Mouse (Mus musculus) liver, adult 2 months (tissue): ENCODE data around the gene Map1s. TPM values are rescaled to one million over a fixed set of nuclear protein-coding genes. Genes with fewer than 3 reads are reported as not detected.

Experiments
- DNase-seq: peaks from one replicate; pipeline ENCODE4 v3.0.0-alpha.2; 2011; ENCODE audit warnings: low read depth, low spot score; ENCODE audit errors: extremely low read depth
- H3K27ac ChIP-seq: fragments of 200-500 bp; replicated peaks from 2 replicates; pipeline ENCODE4 v1.5.1; 2012; ENCODE audit warnings: low read depth, mild to moderate bottlenecking, control low read depth, inconsistent platforms, low read length; ENCODE audit not compliant: insufficient read depth
- H3K27me3 ChIP-seq: fragments of 200-500 bp; 2 replicates; pipeline ENCODE4 v1.6.1; 2012; ENCODE audit warnings: mild to moderate bottlenecking, moderate library complexity, low read length, inconsistent platforms; ENCODE audit not compliant: control insufficient read depth, insufficient read depth
- H3K36me3 ChIP-seq: fragments of 200-500 bp; 2 replicates; pipeline ENCODE4 v1.6.1; 2012; ENCODE audit warnings: low read length, inconsistent platforms; ENCODE audit not compliant: control insufficient read depth, insufficient read depth
- H3K4me1 ChIP-seq: fragments of 200-500 bp; 2 replicates; pipeline ENCODE4 v1.6.1; 2011; ENCODE audit warnings: low read length; ENCODE audit not compliant: control insufficient read depth, insufficient read depth
- H3K4me3 ChIP-seq: fragments of 200-500 bp; 2 replicates; pipeline ENCODE4 v1.5.1; 2011; ENCODE audit warnings: low read depth, mild to moderate bottlenecking, control low read depth, low read length, moderate library complexity; ENCODE audit not compliant: insufficient read depth
- H3K79me2 ChIP-seq: fragments of 200-500 bp; 2 replicates; pipeline ENCODE4 v1.6.1; 2012; ENCODE audit warnings: inconsistent platforms, mild to moderate bottlenecking, low read length, moderate library complexity; ENCODE audit not compliant: control insufficient read depth, insufficient read depth
- H3K9ac ChIP-seq: fragments of 200-500 bp; 2 replicates; pipeline ENCODE4 v1.6.1; 2012; ENCODE audit warnings: low read depth, mild to moderate bottlenecking, control low read depth, inconsistent platforms, low read length
- CTCF ChIP-seq: fragments of 200-500 bp; IDR thresholded peaks from 2 replicates; pipeline ENCODE4 v1.5.1; 2011; ENCODE audit warnings: low read depth, low read length, control low read depth
- POLR2A ChIP-seq: fragments of 200-500 bp; IDR thresholded peaks from 2 replicates; pipeline ENCODE4 v1.6.1; 2011; ENCODE audit warnings: low read length, control low read depth; ENCODE audit not compliant: insufficient read depth; ENCODE audit errors: extremely low read depth
- WGBS: fragments of 180-500 bp; shearing (Covaris S2); methylation state at CpG from one replicate; pipeline ENCODE4 v1.1.7; 2018; 5-methylcytosine and 5-hydroxymethylcytosine counted together
- polyA plus RNA-seq: library from polyadenylated mRNA; depleted of rRNA; stranded (reverse); fragments of >200 nt; gene quantifications from 2 replicates; pipeline ENCODE4 v1.2.3, GENCODE M21; 2012
- total RNA-seq: library from RNA; depleted of rRNA; stranded (reverse); fragments of >200 nt; gene quantifications from 2 replicates; pipeline ENCODE4 v1.2.3, GENCODE M21; 2014

The Map1s gene
- total and polyA plus RNA-seq, 2 experiments: 1.8 to 8.7 TPM

- no peak for TF ChIP-seq POLR2A
- no peak for TF ChIP-seq CTCF
- Histone ChIP-seq H3K4me1 (peaks cover 6% of the 10 kb centered on the region; the same call in 1 of the 2 replicates), H3K36me3 (no peaks in the 10 kb centered on the region), H3K27ac (no peak overlapping the region), H3K9ac (no peak overlapping the region), H3K4me3 (no peak overlapping the region), H3K27me3 (no peaks in the 10 kb centered on the region), H3K79me2 (no peaks in the 10 kb centered on the region)
- peak; percentile 58 for DNase-seq
- 65% methylated on average over 4 of the region's 4 CpGs for WGBS
These were observed 1.2 kb upstream of the Map1s start for GRCm38 (mm10) chr8:70904532-70904931.

DNA sequence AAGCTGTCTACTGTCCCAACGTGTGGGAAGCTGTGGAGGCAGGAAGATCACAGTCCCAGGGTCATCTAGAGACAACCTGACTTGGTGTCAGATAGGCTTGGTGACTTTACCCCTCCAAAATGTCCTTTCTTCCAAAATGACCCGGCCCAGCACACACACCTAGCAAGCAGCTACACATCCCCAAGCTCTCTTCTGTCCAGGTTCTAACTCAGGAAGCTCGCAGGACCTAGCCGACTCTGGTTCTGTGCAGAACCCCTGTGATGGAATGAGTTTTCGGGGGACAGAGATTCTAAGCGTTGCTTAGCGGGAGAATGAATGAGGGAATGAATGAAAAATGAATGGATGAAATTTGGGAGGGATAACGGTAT lies 285 bp upstream of the Map1s start:
- Histone ChIP-seq H3K4me3 (peak overlapping the region; percentile 94), H3K27ac (no peak overlapping the region), H3K4me1 (peaks cover 6% of the 10 kb centered on the region; the same call in 1 of the 2 replicates), H3K9ac (no peak overlapping the region), H3K79me2 (no peaks in the 10 kb centered on the region), H3K36me3 (no peaks in the 10 kb centered on the region), H3K27me3 (no peaks in the 10 kb centered on the region)
- 13% methylated on average over 8 of the region's 8 CpGs for WGBS
- DNase-seq: no peak
- TF ChIP-seq POLR2A (no peak), CTCF (no peak)

DNA sequence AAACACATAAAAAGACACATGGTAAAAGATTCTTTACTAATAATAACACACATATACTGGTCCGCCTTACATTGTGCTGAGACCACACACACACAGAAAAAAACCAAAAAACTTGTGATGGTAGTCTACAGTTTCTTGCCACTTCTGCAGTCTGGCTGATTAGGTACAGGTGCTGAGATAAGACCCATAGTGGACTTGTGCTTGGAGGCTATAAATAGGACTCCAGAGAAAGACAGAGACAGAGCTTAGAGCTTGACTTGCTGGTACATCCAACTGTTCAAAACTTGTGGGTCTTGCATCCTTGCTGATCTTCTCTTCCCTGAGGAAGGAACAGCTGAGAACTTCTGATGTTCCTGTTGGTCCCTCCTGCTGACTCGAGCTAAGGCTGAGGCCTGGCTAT lies 1.8 kb downstream of the Map1s start:
- Histone ChIP-seq H3K27me3 (no peaks in the 10 kb centered on the region), H3K36me3 (no peaks in the 10 kb centered on the region), H3K27ac (no peak overlapping the region), H3K4me3 (no peak overlapping the region), H3K4me1 (peaks cover 6% of the 10 kb centered on the region; the same call in 1 of the 2 replicates), H3K9ac (no peak overlapping the region), H3K79me2 (no peaks in the 10 kb centered on the region)
- TF ChIP-seq POLR2A (no peak), CTCF (no peak)
- DNase-seq: no peak
- 90% methylated on average over 2 of the region's 2 CpGs for WGBS

GRCm38 (mm10) chr8:70911596-70911995 lies 5.9 kb downstream of the Map1s start:
- Histone ChIP-seq H3K9ac (no peak overlapping the region), H3K27me3 (no peaks in the 10 kb centered on the region), H3K79me2 (no peaks in the 10 kb centered on the region), H3K36me3 (no peaks in the 10 kb centered on the region), H3K4me1 (peaks cover 4% of the 10 kb centered on the region; the same call in 1 of the 2 replicates), H3K4me3 (no peak overlapping the region), H3K27ac (no peak overlapping the region)
- no peak for DNase-seq
- 84% methylated on average over 5 of the region's 5 CpGs for WGBS
- TF ChIP-seq POLR2A: no peak
- no peak for TF ChIP-seq CTCF

- no peak for DNase-seq
- no peaks in the 10 kb centered on the region for H3K4me1 ChIP-seq
- H3K79me2 ChIP-seq: no peaks in the 10 kb centered on the region
- H3K9ac ChIP-seq: no peak overlapping the region
- H3K27ac ChIP-seq: no peak overlapping the region
- WGBS: 93% methylated on average over 30 of the region's 30 CpGs
- TF ChIP-seq CTCF (no peak), POLR2A (no peak)
- no peaks in the 10 kb centered on the region for H3K36me3 ChIP-seq
- no peak overlapping the region for H3K4me3 ChIP-seq
- H3K27me3 ChIP-seq: no peaks in the 10 kb centered on the region
These were observed 7.2 kb downstream of the Map1s start for GRCm38 (mm10) chr8:70912955-70913354.

- TF ChIP-seq CTCF: no peak
- TF ChIP-seq POLR2A: no peak
- Histone ChIP-seq H3K36me3 (no peaks in the 10 kb centered on the region), H3K79me2 (no peaks in the 10 kb centered on the region), H3K27ac (no peak overlapping the region), H3K4me1 (no peaks in the 10 kb centered on the region), H3K27me3 (no peaks in the 10 kb centered on the region), H3K9ac (no peak overlapping the region), H3K4me3 (no peak overlapping the region)
- no peak for DNase-seq
- WGBS: 95% methylated on average over 26 of the region's 26 CpGs
These were observed 7.8 kb downstream of the Map1s start for GRCm38 (mm10) chr8:70913523-70913922.
